Mouse (Mus musculus) fat pad, adult 2 months (tissue): Measurements from ENCODE around the gene Rnf220.

Source experiments
- DNase-seq: peaks from one replicate; pipeline ENCODE4 v3.0.0-alpha.2; 2011; ENCODE audit warnings: low read depth, low spot score; ENCODE audit errors: extremely low read depth

Gene Rnf220

DNA sequence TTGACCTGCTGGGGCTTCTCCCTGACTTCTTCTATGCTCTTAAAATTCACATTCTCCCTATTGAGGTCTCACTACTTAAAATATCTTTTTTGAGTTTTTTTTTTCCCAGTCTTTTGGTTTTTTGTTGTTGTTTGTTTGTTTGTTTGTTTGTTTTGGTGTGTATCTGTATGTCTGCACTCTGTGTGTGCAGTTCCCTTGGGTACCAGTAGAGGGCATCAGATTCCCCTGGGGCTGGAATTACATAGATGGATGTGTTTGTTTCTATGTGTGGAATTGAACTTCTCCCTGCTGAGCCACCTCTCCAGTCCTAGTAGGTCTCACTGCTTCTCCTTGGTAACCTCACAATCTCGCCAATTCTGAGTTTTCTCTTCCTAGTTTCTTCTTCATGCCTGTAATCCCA lies 187.4 kb downstream of the Rnf220 start:
- no peak for DNase-seq

- DNase-seq, result no peak
These were observed 189.6 kb downstream of the Rnf220 start for GRCm38 (mm10) chr4:117307270-117307669.

DNA sequence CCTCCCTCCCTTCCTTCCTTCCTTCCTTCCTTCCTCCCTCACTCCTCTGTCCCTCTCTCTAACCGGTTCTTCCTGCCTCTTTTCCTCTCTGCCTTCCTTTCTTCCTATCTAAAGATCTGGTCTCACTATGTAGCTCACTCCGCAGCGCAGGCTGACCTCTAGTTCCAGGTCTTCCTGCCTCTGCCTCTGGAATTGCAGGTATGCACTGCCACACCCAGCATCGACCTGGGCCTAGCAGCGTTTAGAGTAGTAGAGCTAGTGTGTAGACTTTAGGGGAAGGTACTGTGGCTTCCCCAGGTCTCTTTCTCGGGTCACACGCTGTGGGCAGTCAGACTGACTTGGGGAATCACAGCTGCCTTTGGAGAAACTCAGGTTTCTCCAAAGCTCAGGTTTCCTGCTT lies 191.4 kb downstream of the Rnf220 start:
- DNase-seq, result no peak

DNA sequence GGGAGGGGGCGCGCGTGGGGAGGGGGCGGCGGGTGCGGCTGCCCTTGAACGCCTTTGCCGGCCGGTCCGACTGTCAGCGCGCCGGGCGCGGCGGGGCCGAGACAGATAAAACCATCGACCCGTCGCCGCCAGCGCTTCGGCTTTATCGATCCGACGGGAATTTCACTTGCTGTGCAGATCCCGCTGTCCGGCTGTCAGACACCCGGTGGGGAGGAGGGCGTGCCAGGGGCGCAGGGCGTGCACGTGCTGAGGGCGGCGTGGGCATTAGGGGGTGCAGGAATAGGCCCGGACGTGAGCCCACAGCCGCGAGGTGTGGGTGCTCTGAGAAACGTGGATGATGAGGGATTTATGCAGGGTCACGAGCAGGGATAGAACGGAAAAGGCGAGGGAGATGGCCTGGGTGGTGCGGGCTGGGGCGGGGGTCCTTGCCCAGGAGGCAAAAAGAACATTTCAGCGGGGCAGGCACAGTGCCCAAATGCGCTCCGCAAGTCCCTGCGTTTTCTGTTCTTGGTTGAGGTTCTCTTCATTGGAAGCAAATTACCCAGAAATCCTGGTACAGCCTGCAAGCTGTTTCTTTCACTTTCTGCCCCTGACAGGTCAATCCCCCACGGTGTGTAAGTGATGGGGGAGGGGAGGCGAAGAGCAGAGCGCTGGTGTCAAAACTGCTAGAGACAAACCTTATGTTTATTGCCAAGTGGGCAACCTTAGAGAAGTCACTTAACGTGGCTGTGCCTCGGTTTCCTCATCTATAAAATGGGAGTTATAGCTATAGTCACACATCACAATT lies 192.4 kb downstream of the Rnf220 start:
- no peak for DNase-seq

- no peak for DNase-seq
These were observed 193.1 kb downstream of the Rnf220 start for GRCm38 (mm10) chr4:117303581-117304238.

- no peak for DNase-seq
These were observed 194.6 kb downstream of the Rnf220 start for GRCm38 (mm10) chr4:117302027-117302806.

DNA sequence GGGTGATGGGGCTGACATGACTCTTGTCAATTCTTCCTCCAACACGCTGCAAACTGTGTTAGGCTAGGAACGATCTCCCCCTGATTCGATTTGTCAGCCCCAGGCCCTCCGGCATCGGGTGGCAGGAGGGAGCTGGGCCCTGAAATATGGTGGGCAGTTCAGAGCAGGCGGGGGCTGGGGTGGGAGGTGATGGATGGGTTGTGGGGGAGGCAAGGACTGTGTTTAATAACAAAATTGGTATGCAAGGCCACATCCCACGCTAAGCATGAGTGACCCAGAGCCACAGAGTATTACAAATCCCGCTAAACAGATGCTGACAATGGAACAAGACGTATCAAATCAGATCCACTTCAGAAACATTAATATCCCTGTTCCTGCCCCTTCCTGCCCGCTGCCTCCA lies 196.9 kb downstream of the Rnf220 start:
- no peak for DNase-seq

DNA sequence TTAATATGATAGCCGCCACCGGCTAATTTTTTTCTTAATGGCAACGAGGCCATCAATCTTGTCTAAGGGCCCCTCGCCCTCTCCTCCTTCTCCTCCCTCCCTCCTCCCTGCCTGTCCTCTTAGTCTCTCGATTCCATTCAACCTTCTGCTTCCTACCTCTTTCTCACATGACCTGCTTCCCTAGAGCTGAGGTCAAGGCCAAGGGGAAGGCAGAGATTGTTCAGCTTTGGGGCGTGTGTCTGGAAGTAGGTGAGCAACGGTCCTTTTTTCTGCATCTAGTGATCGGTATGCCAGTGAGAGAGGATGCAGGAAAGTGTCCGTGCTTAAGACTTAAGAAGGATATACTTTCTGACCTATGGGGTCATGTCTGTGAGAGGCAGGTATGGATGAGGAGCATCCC lies 199.0 kb downstream of the Rnf220 start:
- DNase-seq, result no peak

DNA sequence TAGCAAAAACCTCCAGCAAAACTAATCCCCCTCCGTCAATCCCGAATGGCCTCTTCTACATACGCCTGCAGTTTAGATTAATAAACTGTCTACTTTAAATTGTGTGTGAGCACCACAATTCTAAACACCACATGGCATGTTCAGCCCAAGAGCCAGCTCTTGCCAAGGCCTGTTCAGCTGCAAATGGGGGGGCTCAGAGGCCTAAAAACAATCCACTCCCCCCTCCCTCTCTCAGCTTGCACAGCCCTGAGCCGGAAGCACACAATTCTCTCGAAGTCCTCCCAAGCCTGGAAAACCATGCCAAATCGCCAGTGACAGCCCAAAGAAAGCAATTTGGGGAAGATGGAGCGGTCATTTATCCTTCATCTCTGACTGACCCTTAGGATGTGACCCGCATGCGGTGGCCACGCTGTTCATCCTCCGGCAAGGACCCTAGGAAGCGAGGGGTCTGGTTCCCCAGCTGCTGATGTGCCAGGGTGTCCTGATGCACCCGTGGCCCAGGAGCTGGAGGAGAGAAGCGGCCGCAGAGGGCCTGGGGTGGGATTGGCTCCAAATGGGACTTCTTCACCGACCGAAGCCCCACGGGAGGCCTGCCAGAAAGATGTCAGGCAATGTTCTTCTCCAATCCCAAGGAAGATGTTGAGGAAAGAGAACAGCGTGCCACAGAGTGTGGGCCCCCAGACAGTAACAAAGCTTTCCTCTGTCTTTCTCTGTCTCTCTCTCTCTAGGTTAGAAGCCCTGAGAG lies 199.8 kb downstream of the Rnf220 start:
- no peak for DNase-seq

DNA sequence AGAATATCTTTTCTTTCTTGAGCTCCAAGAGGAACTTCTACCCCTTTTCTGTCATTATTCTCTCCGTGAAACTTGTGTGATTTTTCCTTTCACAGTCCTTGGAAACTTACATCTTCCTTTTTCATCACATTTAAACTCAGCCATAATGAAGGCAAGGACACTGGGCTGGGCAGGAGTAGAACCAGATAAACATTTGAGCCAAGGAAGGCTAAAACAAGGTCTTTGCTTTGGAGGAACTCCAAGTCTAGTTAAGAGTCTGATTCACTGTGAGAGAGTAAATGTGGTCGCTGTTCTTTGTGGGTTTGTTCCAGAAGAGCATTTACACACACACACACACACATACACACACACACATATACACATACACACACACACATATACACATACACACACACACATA lies 205.2 kb downstream of the Rnf220 start:
- no peak for DNase-seq

- DNase-seq, result no peak
These were observed 207.7 kb downstream of the Rnf220 start for GRCm38 (mm10) chr4:117288927-117289801.

DNA sequence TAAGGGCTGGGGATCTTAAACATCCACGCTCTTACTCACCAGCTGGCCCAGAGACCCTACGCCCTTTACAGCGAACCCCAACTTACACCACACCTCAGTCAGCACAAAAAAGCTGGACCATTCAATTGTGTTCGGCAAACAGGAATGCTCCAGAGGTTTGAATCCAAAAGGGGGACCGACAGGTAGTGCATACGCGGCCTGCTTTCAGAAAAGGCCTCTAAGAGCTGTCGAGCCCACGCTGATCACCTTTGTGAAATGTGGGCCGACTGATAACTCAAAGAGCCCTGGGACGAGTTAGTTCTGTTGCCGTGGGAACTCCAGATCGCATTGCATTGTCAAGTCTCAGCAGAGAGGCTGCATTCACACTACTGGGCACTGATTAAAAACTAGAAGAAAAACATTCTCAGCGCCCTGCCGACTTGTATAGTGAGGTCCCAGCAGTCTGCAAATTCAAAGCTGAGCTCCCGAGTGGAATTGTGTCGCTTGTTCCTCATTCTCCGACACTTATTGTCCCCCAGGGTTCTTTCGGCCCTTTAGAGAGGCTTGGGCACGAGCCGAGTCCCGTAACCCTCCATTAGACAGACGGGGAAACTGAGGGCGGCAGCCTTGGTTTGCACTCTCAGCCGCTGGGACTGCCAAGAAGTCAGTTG lies 208.4 kb downstream of the Rnf220 start:
- no peak for DNase-seq

DNA sequence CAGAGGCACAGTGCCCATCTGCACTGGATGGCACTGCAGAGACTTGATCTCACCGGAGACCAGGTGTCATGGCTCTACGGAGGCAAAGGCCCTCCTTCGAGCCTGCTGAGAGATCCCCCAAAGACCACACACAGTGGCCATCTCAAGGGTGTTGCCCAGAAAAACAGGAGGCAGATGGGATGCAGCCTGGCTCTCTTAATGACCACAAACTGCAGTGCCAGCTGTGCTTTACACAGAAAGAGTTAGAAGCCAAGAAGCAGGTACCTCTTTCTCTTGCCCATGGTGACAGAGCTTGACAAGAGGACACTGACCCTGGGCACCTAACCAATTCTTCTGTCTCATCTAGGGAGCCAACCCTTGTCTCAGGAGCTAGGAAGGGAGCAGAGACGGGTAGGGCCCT lies 212.5 kb downstream of the Rnf220 start:
- DNase-seq, result no peak

DNA sequence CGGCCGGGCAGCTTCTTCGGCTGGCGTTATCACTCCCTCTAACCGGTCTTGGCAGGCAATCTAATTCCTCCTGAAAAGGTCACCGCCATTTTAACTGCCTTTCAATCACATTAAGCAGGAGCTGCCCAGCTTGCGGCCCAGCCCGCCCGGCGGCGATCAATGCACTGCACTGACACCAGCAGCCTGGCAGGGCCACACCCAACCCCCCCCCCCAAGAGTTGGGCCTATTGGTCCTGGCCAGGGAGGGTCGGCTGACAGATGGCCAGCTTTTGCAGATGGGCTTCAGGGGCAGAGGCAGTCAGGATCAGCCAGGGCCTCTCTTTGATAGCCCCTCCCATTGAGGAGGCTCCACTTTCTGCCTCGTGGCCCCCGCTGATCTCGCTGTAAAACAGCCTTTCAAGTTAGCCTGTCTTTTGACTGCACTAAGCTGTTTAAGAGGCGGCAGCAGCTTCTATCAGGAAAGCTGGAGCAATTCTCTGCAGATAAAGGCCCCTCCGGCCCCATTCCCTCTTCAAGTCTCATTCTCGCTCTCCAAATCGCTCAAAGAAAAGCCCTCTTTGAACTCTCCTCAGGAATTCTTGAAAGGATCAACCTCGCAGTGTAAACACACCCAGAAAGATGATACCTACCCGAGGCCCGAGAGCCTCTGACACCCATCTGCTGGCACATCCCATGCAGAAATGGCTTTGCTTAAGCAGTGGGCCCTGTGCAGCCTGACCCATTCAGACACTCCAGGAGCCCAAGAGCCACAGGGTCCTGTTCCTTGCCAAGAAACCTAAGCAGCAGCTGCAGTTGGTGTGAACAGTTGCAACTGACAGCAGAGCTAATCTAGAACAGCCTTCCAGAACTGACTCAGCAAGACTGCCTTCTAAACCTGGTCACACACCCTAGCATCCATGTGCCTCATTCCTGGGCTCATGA lies 213.3 kb downstream of the Rnf220 start:
- DNase-seq, result no peak

GRCm38 (mm10) chr4:117281090-117281845 lies 215.6 kb downstream of the Rnf220 start:
- peak; percentile 72 for DNase-seq

GRCm38 (mm10) chr4:117280397-117280930 lies 216.4 kb downstream of the Rnf220 start:
- DNase-seq, result no peak

DNA sequence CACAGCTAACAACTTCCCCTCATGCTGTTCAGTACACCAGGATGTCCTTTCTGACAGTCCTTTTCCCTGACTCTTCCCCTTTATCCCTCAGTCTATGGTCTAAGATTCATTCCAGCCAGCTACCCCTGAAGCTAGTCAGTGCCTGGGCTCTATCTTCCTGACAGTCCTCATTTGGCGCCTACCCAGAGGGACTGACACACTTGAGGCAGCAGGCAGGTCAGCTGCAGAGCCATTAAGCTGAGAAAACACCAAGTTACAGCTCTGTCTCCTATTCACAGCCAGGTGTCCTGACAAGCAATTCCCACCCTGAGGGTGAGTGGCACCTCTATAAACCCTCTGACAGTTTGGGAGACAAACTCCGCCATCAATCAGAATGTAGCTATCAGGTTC lies 217.6 kb downstream of the Rnf220 start:
- no peak for DNase-seq
